Mouse (Mus musculus) hindbrain, embryonic 15.5 days (tissue): ENCODE measurements around the gene Fto. TPM values are rescaled to one million over a fixed set of nuclear protein-coding genes. Genes with fewer than 3 reads are reported as not detected.

ENCODE experiments used
- ATAC-seq: fragments of 200-750 bp; cut with Nextera tagmentation; 2 replicates; pipeline ENCODE4 v1.8.0; 2017; ENCODE audit warnings: low read depth, moderate number of reproducible peaks, moderate TSS enrichment; ENCODE audit not compliant: low FRiP score
- H3K27ac ChIP-seq: fragments of 300-500 bp; sonication (generic); replicated peaks from 2 replicates; pipeline ENCODE4 v1.5.1; 2015; ENCODE audit warnings: mild to moderate bottlenecking, inconsistent platforms
- H3K27me3 ChIP-seq: fragments of 300-500 bp; sonication (generic); 2 replicates; pipeline ENCODE4 v1.6.1; 2015; ENCODE audit warnings: control low read depth, inconsistent platforms
- H3K36me3 ChIP-seq: fragments of 300-500 bp; sonication (generic); 2 replicates; pipeline ENCODE4 v1.6.1; 2015; ENCODE audit warnings: control low read depth, inconsistent platforms
- H3K4me1 ChIP-seq: fragments of 300-500 bp; sonication (generic); replicated peaks from 2 replicates; pipeline ENCODE4 v1.6.1; 2015; ENCODE audit warnings: control low read depth, inconsistent platforms
- H3K4me2 ChIP-seq: fragments of 300-500 bp; sonication (generic); 2 replicates; pipeline ENCODE4 v1.6.1; 2015; ENCODE audit warnings: moderate library complexity, mild to moderate bottlenecking, inconsistent platforms
- H3K4me3 ChIP-seq: fragments of 300-500 bp; sonication (generic); 2 replicates; pipeline ENCODE4 v1.5.1; 2015; ENCODE audit warnings: mild to moderate bottlenecking, inconsistent platforms
- H3K9ac ChIP-seq: fragments of 300-500 bp; sonication (generic); 2 replicates; pipeline ENCODE4 v1.6.1; 2015; ENCODE audit warnings: inconsistent platforms
- H3K9me3 ChIP-seq: fragments of 300-500 bp; sonication (generic); 2 replicates; pipeline ENCODE4 v1.6.1; 2016; ENCODE audit warnings: control low read depth, inconsistent platforms
- WGBS: fragments of 180-500 bp; shearing (Covaris S2); methylation state at CpG from one replicate; pipeline ENCODE4 v1.1.7; 2015; 5-methylcytosine and 5-hydroxymethylcytosine counted together
- polyA plus RNA-seq: library from polyadenylated mRNA; unstranded; fragments of >200 nt; fragmentation: Nextera tagmentation; extraction: Ambion mirVana; gene quantifications from 2 replicates; pipeline ENCODE4 v1.2.1, GENCODE M21; 2015

The Fto gene
- polyA plus RNA-seq, 1 experiment from 2014 or later: 158 TPM

GRCm38 (mm10) chr8:91482511-91482910 is 169.2 kb downstream of the Fto start:
- no peak overlapping the region for H3K9ac ChIP-seq
- WGBS: 48% methylated on average over 9 of the region's 9 CpGs
- no peak overlapping the region for H3K4me3 ChIP-seq
- H3K4me2 ChIP-seq: no peak overlapping the region
- no peak for ATAC-seq
- H3K27me3 ChIP-seq: no peaks in the 10 kb centered on the region
- H3K27ac ChIP-seq: no peak overlapping the region
- no peaks in the 10 kb centered on the region for H3K9me3 ChIP-seq
- H3K36me3 ChIP-seq: no peaks in the 10 kb centered on the region
- no peaks in the 10 kb centered on the region for H3K4me1 ChIP-seq

- no peaks in the 10 kb centered on the region for H3K36me3 ChIP-seq
- no peak overlapping the region for H3K4me2 ChIP-seq
- no peak overlapping the region for H3K27ac ChIP-seq
- H3K27me3 ChIP-seq: no peaks in the 10 kb centered on the region
- peaks cover 6% of the 10 kb centered on the region; the same call in 1 of the 2 replicates for H3K4me1 ChIP-seq
- H3K9ac ChIP-seq: no peak overlapping the region
- no peak for ATAC-seq
- no peaks in the 10 kb centered on the region for H3K9me3 ChIP-seq
- H3K4me3 ChIP-seq: no peak overlapping the region
- 86% methylated on average over 4 of the region's 4 CpGs for WGBS
Measured at GRCm38 (mm10) chr8:91486394-91486793, 173.1 kb downstream of the Fto start.

DNA sequence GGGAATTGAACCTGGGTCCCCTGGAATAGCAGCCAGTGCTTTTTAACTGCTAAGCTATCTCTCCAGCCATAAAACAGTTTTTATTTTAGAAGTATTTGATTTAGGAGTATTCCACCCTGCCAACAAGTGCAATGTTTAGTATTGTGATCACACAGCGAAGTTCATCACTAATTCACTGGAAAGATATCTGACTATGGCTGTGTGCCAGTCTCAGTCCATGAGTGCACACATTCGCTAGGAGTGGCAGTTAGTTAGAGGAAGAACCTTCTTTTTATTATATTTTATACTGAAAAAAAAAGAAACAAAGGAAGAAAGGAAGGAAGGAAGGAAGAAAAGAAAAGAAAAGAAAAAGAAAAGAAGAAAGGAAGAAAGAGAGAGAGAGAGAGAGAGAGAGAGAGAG is 174.1 kb downstream of the Fto start:
- Histone ChIP-seq H3K9me3 (no peaks in the 10 kb centered on the region), H3K4me3 (no peak overlapping the region)
- 90% methylated on average over 2 of the region's 2 CpGs for WGBS

DNA sequence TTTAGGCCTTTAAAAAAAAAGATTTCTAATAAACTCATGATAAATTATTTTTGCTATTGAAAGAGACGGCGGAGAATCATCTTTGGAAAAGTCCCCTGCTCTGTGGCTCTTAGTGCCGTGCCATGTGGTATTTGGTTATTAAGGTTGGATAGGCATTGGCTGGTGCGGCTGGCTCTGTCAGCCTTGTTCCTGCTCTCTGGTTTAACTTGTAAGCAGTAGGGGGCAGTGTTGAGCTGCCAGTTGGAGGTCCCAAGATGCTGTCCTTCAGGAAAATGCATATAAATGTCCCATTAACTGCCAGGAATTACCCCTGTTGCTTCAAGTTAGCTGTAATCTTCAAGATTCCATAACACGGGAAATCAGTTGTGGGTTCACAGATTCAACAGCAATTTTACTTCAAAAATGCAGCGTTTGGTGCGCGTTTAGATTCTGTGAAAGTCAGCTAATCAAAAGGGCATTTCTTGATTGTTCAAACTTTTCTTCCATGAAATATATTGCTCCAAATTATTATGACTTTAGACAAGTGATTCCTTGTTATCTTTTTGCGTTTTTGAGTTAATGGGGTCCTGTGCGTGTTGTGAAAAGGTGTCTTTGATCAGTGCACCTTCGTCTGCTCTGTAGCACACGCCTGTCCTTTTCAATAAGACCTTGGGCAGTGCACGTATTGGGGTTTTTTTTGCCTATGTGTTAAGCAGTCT is 174.9 kb downstream of the Fto start:
- Histone ChIP-seq H3K4me2 (no peak overlapping the region), H3K36me3 (no peaks in the 10 kb centered on the region), H3K4me3 (no peak overlapping the region), H3K27me3 (no peaks in the 10 kb centered on the region), H3K27ac (no peak overlapping the region), H3K9ac (no peak overlapping the region), H3K4me1 (peaks cover 6% of the 10 kb centered on the region; the same call in 1 of the 2 replicates), H3K9me3 (no peaks in the 10 kb centered on the region)
- ATAC-seq: no peak
- 49% methylated on average over 13 of the region's 13 CpGs for WGBS

More for the DNA sequence above, 174.1 kb downstream of the Fto start:
- no peak overlapping the region for H3K27ac ChIP-seq
- H3K9ac ChIP-seq: no peak overlapping the region
- H3K4me2 ChIP-seq: no peak overlapping the region
- H3K27me3 ChIP-seq: no peaks in the 10 kb centered on the region
- peaks cover 6% of the 10 kb centered on the region; the same call in 1 of the 2 replicates for H3K4me1 ChIP-seq
- ATAC-seq: no peak
- no peaks in the 10 kb centered on the region for H3K36me3 ChIP-seq

DNA sequence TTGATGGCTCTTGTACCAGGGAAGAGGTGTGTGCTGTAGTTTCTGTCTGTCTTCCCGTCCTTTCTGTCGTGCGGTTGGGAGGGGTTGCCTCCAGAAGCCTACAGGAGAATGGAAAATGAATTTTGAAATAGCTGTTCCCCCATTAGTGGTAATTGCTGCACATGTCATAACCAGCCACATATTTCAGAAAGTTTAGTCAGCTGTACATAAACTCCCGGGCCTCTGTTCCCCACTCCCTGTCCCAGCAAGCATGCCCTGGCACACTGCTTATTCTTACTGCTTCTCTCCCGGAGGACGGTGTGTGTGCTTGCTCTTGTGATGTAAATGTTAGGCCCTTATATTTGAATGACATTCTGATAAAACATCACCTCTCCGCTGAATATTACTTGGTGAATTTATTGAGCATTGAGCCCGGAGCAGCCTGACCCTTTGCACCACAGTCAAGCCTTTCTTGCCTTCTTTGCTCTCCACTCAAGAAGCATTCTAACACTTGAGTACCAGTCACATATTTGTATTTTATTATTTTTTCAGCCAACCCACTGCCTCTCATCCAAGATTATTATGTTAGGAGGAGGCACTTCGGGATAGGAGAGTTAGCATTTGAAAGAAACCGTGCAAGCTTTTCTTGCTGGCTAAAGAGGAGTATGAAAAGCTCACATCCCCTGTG is 175.6 kb downstream of the Fto start:
- no peak overlapping the region for H3K9ac ChIP-seq
- WGBS: 52% methylated on average over 10 of the region's 10 CpGs
- ATAC-seq: no peak
- peaks cover 6% of the 10 kb centered on the region; the same call in 1 of the 2 replicates for H3K4me1 ChIP-seq
- H3K27me3 ChIP-seq: no peaks in the 10 kb centered on the region
- no peaks in the 10 kb centered on the region for H3K36me3 ChIP-seq
- no peak overlapping the region for H3K27ac ChIP-seq
- H3K4me2 ChIP-seq: no peak overlapping the region
- H3K9me3 ChIP-seq: no peaks in the 10 kb centered on the region
- H3K4me3 ChIP-seq: no peak overlapping the region

DNA sequence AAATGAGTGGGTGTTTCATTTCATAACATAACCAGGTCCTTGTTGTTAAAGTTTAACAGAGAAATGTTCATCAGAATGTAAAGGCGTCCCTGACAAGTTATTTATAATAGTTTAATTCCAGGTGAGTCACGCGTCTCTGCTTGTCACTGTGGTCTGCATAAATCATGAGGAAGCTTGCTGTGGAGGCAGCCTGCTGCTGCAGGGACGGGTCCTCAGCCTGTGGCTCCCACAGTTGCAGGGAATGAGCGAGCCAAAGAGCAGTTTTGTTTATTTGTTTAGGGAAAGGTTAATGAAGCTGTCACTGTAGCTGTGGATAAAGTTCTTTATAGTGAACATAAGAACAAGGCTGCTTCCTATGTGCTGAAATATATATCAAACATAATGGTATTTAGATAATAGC is 176.7 kb downstream of the Fto start:
- Histone ChIP-seq H3K36me3 (no peaks in the 10 kb centered on the region), H3K27ac (no peak overlapping the region), H3K4me2 (no peak overlapping the region), H3K4me1 (peaks cover 8% of the 10 kb centered on the region; the same call in 1 of the 2 replicates), H3K9ac (no peak overlapping the region), H3K27me3 (no peaks in the 10 kb centered on the region), H3K4me3 (no peak overlapping the region), H3K9me3 (no peaks in the 10 kb centered on the region)
- 46% methylated on average over 5 of the region's 5 CpGs for WGBS
- ATAC-seq: no peak

- Histone ChIP-seq H3K27ac (no peak overlapping the region), H3K4me3 (no peak overlapping the region), H3K9ac (no peak overlapping the region), H3K36me3 (no peaks in the 10 kb centered on the region), H3K27me3 (no peaks in the 10 kb centered on the region), H3K9me3 (no peaks in the 10 kb centered on the region), H3K4me1 (peaks cover 10% of the 10 kb centered on the region; the same call in 1 of the 2 replicates), H3K4me2 (no peak overlapping the region)
- WGBS: 85% methylated on average over 8 of the region's 8 CpGs
- no peak for ATAC-seq
Measured at GRCm38 (mm10) chr8:91493373-91493772, 180.0 kb downstream of the Fto start.

DNA sequence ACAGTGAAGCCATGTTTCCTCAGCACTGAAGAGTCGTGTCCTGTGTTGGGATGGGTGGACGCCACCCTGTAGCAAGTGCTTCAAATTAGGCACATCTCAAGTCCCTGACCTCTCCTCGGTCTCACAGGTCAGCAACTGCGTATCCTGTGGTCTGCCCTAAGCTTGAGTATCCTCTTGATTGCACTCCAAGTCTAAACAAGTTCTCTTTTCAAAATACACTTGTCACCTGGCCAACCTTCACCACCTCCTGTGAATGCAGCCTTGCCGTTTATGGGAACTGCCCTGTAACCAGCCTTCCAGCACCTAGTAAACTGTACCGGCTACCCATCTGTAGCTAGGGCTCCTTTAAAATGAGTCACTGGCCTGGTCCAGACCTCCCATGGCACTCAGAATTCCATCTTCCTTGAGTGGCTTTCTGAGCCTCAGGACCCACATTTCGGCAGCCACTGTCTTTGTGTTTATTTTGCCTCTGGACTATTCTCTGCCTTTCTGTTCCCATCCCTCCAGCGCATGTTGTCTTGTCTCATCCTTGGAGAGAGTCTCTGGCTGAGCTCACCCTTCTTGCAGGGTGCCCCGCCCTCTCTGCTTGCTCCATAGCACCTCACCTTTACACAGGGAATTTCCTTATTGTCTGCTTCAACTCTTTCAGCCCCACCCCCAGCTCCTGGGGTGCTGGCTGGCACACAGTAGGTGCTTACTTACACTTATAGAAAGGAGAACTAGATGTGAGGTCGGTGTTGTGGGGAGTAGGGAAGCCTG is 181.4 kb downstream of the Fto start:
- 65% methylated on average over 10 of the region's 10 CpGs for WGBS
- Histone ChIP-seq H3K27ac (no peak overlapping the region), H3K4me2 (no peak overlapping the region), H3K36me3 (no peaks in the 10 kb centered on the region), H3K4me1 (peaks cover 13% of the 10 kb centered on the region; the same call in 1 of the 2 replicates), H3K4me3 (no peak overlapping the region), H3K27me3 (no peaks in the 10 kb centered on the region), H3K9ac (no peak overlapping the region), H3K9me3 (no peaks in the 10 kb centered on the region)
- ATAC-seq: no peak

- H3K27me3 ChIP-seq: no peaks in the 10 kb centered on the region
- no peaks in the 10 kb centered on the region for H3K36me3 ChIP-seq
- H3K4me1 ChIP-seq: 0 out of 2 replicates have a peak, but pooled peaks cover 8% of the 10 kb centered on the region
- H3K4me3 ChIP-seq: no peak overlapping the region
- 61% methylated on average over 2 of the region's 2 CpGs for WGBS
- no peak for ATAC-seq
- H3K4me2 ChIP-seq: no peak overlapping the region
- no peak overlapping the region for H3K9ac ChIP-seq
- H3K27ac ChIP-seq: no peak overlapping the region
- no peaks in the 10 kb centered on the region for H3K9me3 ChIP-seq
Measured at GRCm38 (mm10) chr8:91495260-91495601, 181.9 kb downstream of the Fto start.

DNA sequence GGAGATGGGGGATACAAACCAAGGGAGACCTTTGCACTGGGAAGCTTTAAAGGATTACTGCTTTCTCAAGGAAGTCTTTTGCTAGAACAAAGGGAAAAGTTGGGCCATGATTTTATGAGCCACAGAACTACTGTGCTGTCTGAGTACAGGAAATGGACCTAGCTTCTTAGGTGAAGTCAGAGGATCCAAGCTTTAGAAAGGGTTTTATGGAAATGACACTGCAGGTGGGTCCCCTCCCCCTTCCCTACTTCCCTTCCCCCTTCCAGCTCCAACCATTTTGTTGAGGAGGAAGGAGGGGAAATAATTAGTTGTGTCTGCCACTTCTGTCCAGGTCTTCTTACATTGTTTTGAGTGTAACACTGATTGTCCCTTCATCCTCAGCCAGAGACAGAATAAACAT is 182.7 kb downstream of the Fto start:
- Histone ChIP-seq H3K27ac (no peak overlapping the region), H3K9me3 (no peaks in the 10 kb centered on the region), H3K4me2 (no peak overlapping the region), H3K4me1 (0 out of 2 replicates have a peak, but pooled peaks cover 8% of the 10 kb centered on the region), H3K36me3 (no peaks in the 10 kb centered on the region), H3K27me3 (no peaks in the 10 kb centered on the region), H3K4me3 (no peak overlapping the region), H3K9ac (no peak overlapping the region)
- no peak for ATAC-seq

GRCm38 (mm10) chr8:91496936-91497335 is 183.6 kb downstream of the Fto start:
- H3K4me2 ChIP-seq: no peak overlapping the region
- no peak overlapping the region for H3K27ac ChIP-seq
- no peak overlapping the region for H3K4me3 ChIP-seq
- 0 out of 2 replicates have a peak, but pooled peaks cover 8% of the 10 kb centered on the region for H3K4me1 ChIP-seq
- H3K27me3 ChIP-seq: no peaks in the 10 kb centered on the region
- H3K36me3 ChIP-seq: no peaks in the 10 kb centered on the region
- H3K9ac ChIP-seq: no peak overlapping the region
- 64% methylated on average over 7 of the region's 7 CpGs for WGBS
- no peaks in the 10 kb centered on the region for H3K9me3 ChIP-seq
- no peak for ATAC-seq

DNA sequence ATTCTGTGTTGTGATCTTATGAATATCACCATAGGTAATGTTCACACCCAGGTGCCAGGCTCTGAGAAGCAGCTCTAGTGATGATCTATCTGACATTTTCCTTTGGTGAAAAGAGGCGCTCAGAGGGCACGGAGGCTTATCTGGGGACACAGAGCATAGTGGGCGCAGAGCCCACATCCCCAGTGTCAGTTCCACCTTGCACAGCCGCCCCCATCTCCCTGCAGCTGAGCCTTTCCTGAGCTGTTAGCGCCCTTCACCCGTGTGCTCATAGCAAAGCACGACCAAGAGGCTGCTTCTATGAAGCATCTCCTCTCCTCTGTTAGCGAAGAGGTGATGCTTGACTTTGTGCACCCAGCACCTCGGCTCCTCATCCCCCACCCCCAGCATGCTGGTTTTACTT is 185.3 kb downstream of the Fto start:
- no peak overlapping the region for H3K9ac ChIP-seq

More for the DNA sequence above, 185.3 kb downstream of the Fto start:
- WGBS: 87% methylated on average over 9 of the region's 9 CpGs
- Histone ChIP-seq H3K4me2 (no peak overlapping the region), H3K36me3 (no peaks in the 10 kb centered on the region), H3K9me3 (no peaks in the 10 kb centered on the region), H3K27me3 (no peaks in the 10 kb centered on the region), H3K27ac (no peak overlapping the region), H3K4me3 (no peak overlapping the region), H3K4me1 (peaks cover 23% of the 10 kb centered on the region)
- no peak for ATAC-seq
